Mouse (Mus musculus) neural tube, embryonic 14.5 days (tissue): ENCODE data around the gene Rasip1. TPM values are rescaled to one million over a fixed set of nuclear protein-coding genes. Genes with fewer than 3 reads are reported as not detected.

Experiments used
- ATAC-seq: fragments of 200-750 bp; cut with Nextera tagmentation; 2 replicates; pipeline ENCODE4 v1.8.0; 2017; ENCODE audit warnings: low read depth, mild to moderate bottlenecking, moderate TSS enrichment, moderate library complexity
- H3K27ac ChIP-seq: fragments of 300-500 bp; sonication (generic); 2 replicates; pipeline ENCODE4 v1.5.1; 2014; ENCODE audit warnings: low read depth, mild to moderate bottlenecking, control low read depth, low read length, moderate library complexity, mixed read lengths
- H3K27me3 ChIP-seq: fragments of 300-500 bp; sonication (generic); 2 replicates; pipeline ENCODE4 v1.6.1; 2014; ENCODE audit warnings: low read length; ENCODE audit not compliant: control insufficient read depth, insufficient read depth
- H3K36me3 ChIP-seq: fragments of 300-500 bp; sonication (generic); 2 replicates; pipeline ENCODE4 v1.6.1; 2014; ENCODE audit warnings: low read length, mixed read lengths; ENCODE audit not compliant: control insufficient read depth, insufficient read depth
- H3K4me1 ChIP-seq: fragments of 300-500 bp; sonication (generic); 2 replicates; pipeline ENCODE4 v1.6.1; 2014; ENCODE audit warnings: low read length; ENCODE audit not compliant: control insufficient read depth, insufficient read depth
- H3K4me2 ChIP-seq: fragments of 300-500 bp; sonication (generic); 2 replicates; pipeline ENCODE4 v1.6.1; 2014; ENCODE audit warnings: mild to moderate bottlenecking, low read depth, low read length, control low read depth
- H3K4me3 ChIP-seq: fragments of 300-500 bp; sonication (generic); 2 replicates; pipeline ENCODE4 v1.5.1; 2014; ENCODE audit warnings: low read depth, low read length, control low read depth, mixed read lengths
- H3K9ac ChIP-seq: fragments of 300-500 bp; sonication (generic); replicated peaks from 2 replicates; pipeline ENCODE4 v1.6.1; 2014; ENCODE audit warnings: low read depth, mild to moderate bottlenecking, control low read depth, low read length, mixed read lengths
- H3K9me3 ChIP-seq: fragments of 300-500 bp; sonication (generic); 2 replicates; pipeline ENCODE4 v1.6.1; 2016; ENCODE audit warnings: low read length; ENCODE audit not compliant: control insufficient read depth
- WGBS: fragments of 180-500 bp; shearing (Covaris S2); extraction: QIAGEN DNeasy Blood & Tissue Kit; methylation state at CpG from one replicate; pipeline ENCODE4 v1.1.7; 2014; 5-methylcytosine and 5-hydroxymethylcytosine counted together
- polyA plus RNA-seq: library from polyadenylated mRNA; unstranded; fragments of >200 nt; fragmentation: Nextera tagmentation; extraction: Ambion mirVana; gene quantifications from 2 replicates; pipeline ENCODE4 v1.2.1, GENCODE M21; 2014

Gene Rasip1
- polyA plus RNA-seq, 1 experiment from 2014 or later, result 12.8 TPM

GRCm38 (mm10) chr7:45619592-45619991 is 7.7 kb upstream of the Rasip1 start:
- Histone ChIP-seq H3K9me3 (no peaks in the 10 kb centered on the region), H3K36me3 (no peaks in the 10 kb centered on the region), H3K27me3 (peaks cover 11% of the 10 kb centered on the region), H3K9ac (no peak overlapping the region), H3K4me3 (no peak overlapping the region), H3K4me1 (no peaks in the 10 kb centered on the region), H3K27ac (no peak overlapping the region), H3K4me2 (no peak overlapping the region)
- 91% methylated on average over 5 of the region's 5 CpGs for WGBS
- ATAC-seq, result no peak

GRCm38 (mm10) chr7:45621443-45621842 is 5.8 kb upstream of the Rasip1 start, which contains the start of gene Izumo1:
TSS of gene Izumo1 (plus strand) at chr7:45621811.
- H3K27ac ChIP-seq, result no peak within 1 kb of the TSS
- H3K27me3 ChIP-seq, result peaks cover 11% of the 10 kb centered on the region
- no peaks in the 10 kb centered on the region for H3K36me3 ChIP-seq
- no peak within 1 kb of the TSS for H3K9ac ChIP-seq
- no peak within 1 kb of the TSS for H3K4me2 ChIP-seq
- H3K9me3 ChIP-seq, result no peaks in the 10 kb centered on the region
- no peak for ATAC-seq
- WGBS, result 34% methylated on average over 9 of the region's 9 CpGs
- no peak within 1 kb of the TSS for H3K4me3 ChIP-seq
- H3K4me1 ChIP-seq, result no peaks in the 10 kb centered on the region

- no peak for ATAC-seq
- H3K4me2 ChIP-seq, result no peak overlapping the region
- H3K36me3 ChIP-seq, result no peaks in the 10 kb centered on the region
These were observed 3.8 kb upstream of the Rasip1 start for GRCm38 (mm10) chr7:45623507-45623906.

GRCm38 (mm10) chr7:45624718-45625117 is 2.6 kb upstream of the Rasip1 start:
- Histone ChIP-seq H3K9me3 (no peaks in the 10 kb centered on the region), H3K27me3 (no peaks in the 10 kb centered on the region; the same call in 1 of the 2 replicates), H3K4me1 (0 out of 2 replicates have a peak, but pooled peaks cover 2% of the 10 kb centered on the region), H3K27ac (no peak overlapping the region), H3K4me3 (no peak overlapping the region), H3K9ac (no peak overlapping the region), H3K4me2 (no peak overlapping the region), H3K36me3 (no peaks in the 10 kb centered on the region)
- no peak for ATAC-seq
- 78% methylated on average over 3 of the region's 3 CpGs for WGBS

More at GRCm38 (mm10) chr7:45623507-45623906, 3.8 kb upstream of the Rasip1 start:
- Histone ChIP-seq H3K27ac (no peak overlapping the region), H3K9me3 (no peaks in the 10 kb centered on the region), H3K4me1 (0 out of 2 replicates have a peak, but pooled peaks cover 2% of the 10 kb centered on the region), H3K4me3 (no peak overlapping the region), H3K27me3 (peaks cover 2% of the 10 kb centered on the region; the same call in 1 of the 2 replicates), H3K9ac (no peak overlapping the region)
- WGBS, result 91% methylated on average over 11 of the region's 11 CpGs

- ATAC-seq, result no peak
- H3K27me3 ChIP-seq, result no peaks in the 10 kb centered on the region
- no peaks in the 10 kb centered on the region for H3K9me3 ChIP-seq
- 0 out of 2 replicates have a peak, but pooled peaks cover 2% of the 10 kb centered on the region for H3K4me1 ChIP-seq
- H3K4me3 ChIP-seq, result no peak overlapping the region
- WGBS, result 93% methylated on average over 8 of the region's 8 CpGs
- H3K4me2 ChIP-seq, result no peak overlapping the region
- no peak overlapping the region for H3K9ac ChIP-seq
- no peaks in the 10 kb centered on the region for H3K36me3 ChIP-seq
- no peak overlapping the region for H3K27ac ChIP-seq
These were observed 1.8 kb upstream of the Rasip1 start for GRCm38 (mm10) chr7:45625481-45625880.

GRCm38 (mm10) chr7:45626571-45627076 is 664 bp upstream of the Rasip1 start:
- no peak overlapping the region for H3K9ac ChIP-seq
- no peak overlapping the region for H3K4me2 ChIP-seq
- no peak overlapping the region for H3K4me3 ChIP-seq
- no peak for ATAC-seq
- no peaks in the 10 kb centered on the region for H3K27me3 ChIP-seq
- WGBS, result 94% methylated on average over 7 of the region's 7 CpGs
- H3K4me1 ChIP-seq, result 0 out of 2 replicates have a peak, but pooled peaks cover 2% of the 10 kb centered on the region
- H3K36me3 ChIP-seq, result no peaks in the 10 kb centered on the region
- H3K9me3 ChIP-seq, result no peaks in the 10 kb centered on the region
- no peak overlapping the region for H3K27ac ChIP-seq

GRCm38 (mm10) chr7:45628364-45629294 is 1.3 kb downstream of the Rasip1 start:
- peak overlapping the region; percentile 92 for H3K27ac ChIP-seq
- H3K9ac ChIP-seq, result peak overlapping the region; percentile 88
- WGBS, result 1% methylated on average over 104 of the region's 105 CpGs
- H3K9me3 ChIP-seq, result no peaks in the 10 kb centered on the region
- H3K27me3 ChIP-seq, result no peaks in the 10 kb centered on the region
- ATAC-seq, result peak; percentile 85
- H3K4me1 ChIP-seq, result 0 out of 2 replicates have a peak, but pooled peaks cover 2% of the 10 kb centered on the region
- H3K4me2 ChIP-seq, result peak overlapping the region; percentile 83
- no peaks in the 10 kb centered on the region for H3K36me3 ChIP-seq
- peak overlapping the region; percentile 58 for H3K4me3 ChIP-seq

- Histone ChIP-seq H3K4me1 (0 out of 2 replicates have a peak, but pooled peaks cover 2% of the 10 kb centered on the region), H3K4me2 (no peak overlapping the region), H3K27me3 (no peaks in the 10 kb centered on the region), H3K36me3 (no peaks in the 10 kb centered on the region), H3K4me3 (no peak overlapping the region), H3K27ac (no peak overlapping the region), H3K9me3 (no peaks in the 10 kb centered on the region), H3K9ac (no peak overlapping the region)
- 72% methylated on average over 23 of the region's 23 CpGs for WGBS
- ATAC-seq, result no peak
These were observed 3.0 kb downstream of the Rasip1 start for GRCm38 (mm10) chr7:45630064-45630907.
